Mouse (Mus musculus) neural tube, embryonic 14.5 days (tissue): ENCODE results near the gene Mapk9. TPM values are rescaled to one million over a fixed set of nuclear protein-coding genes. Genes with fewer than 3 reads are reported as not detected.

Experiments
- ATAC-seq: fragments of 200-750 bp; cut with Nextera tagmentation; 2 replicates; pipeline ENCODE4 v1.8.0; 2017; ENCODE audit warnings: low read depth, mild to moderate bottlenecking, moderate TSS enrichment, moderate library complexity
- H3K27ac ChIP-seq: fragments of 300-500 bp; sonication (generic); 2 replicates; pipeline ENCODE4 v1.5.1; 2014; ENCODE audit warnings: low read depth, mild to moderate bottlenecking, control low read depth, low read length, moderate library complexity, mixed read lengths
- H3K27me3 ChIP-seq: fragments of 300-500 bp; sonication (generic); 2 replicates; pipeline ENCODE4 v1.6.1; 2014; ENCODE audit warnings: low read length; ENCODE audit not compliant: control insufficient read depth, insufficient read depth
- H3K36me3 ChIP-seq: fragments of 300-500 bp; sonication (generic); 2 replicates; pipeline ENCODE4 v1.6.1; 2014; ENCODE audit warnings: low read length, mixed read lengths; ENCODE audit not compliant: control insufficient read depth, insufficient read depth
- H3K4me1 ChIP-seq: fragments of 300-500 bp; sonication (generic); 2 replicates; pipeline ENCODE4 v1.6.1; 2014; ENCODE audit warnings: low read length; ENCODE audit not compliant: control insufficient read depth, insufficient read depth
- H3K4me2 ChIP-seq: fragments of 300-500 bp; sonication (generic); 2 replicates; pipeline ENCODE4 v1.6.1; 2014; ENCODE audit warnings: mild to moderate bottlenecking, low read depth, low read length, control low read depth
- H3K4me3 ChIP-seq: fragments of 300-500 bp; sonication (generic); 2 replicates; pipeline ENCODE4 v1.5.1; 2014; ENCODE audit warnings: low read depth, low read length, control low read depth, mixed read lengths
- H3K9ac ChIP-seq: fragments of 300-500 bp; sonication (generic); replicated peaks from 2 replicates; pipeline ENCODE4 v1.6.1; 2014; ENCODE audit warnings: low read depth, mild to moderate bottlenecking, control low read depth, low read length, mixed read lengths
- H3K9me3 ChIP-seq: fragments of 300-500 bp; sonication (generic); 2 replicates; pipeline ENCODE4 v1.6.1; 2016; ENCODE audit warnings: low read length; ENCODE audit not compliant: control insufficient read depth
- WGBS: fragments of 180-500 bp; shearing (Covaris S2); extraction: QIAGEN DNeasy Blood & Tissue Kit; methylation state at CpG from one replicate; pipeline ENCODE4 v1.1.7; 2014; 5-methylcytosine and 5-hydroxymethylcytosine counted together
- polyA plus RNA-seq: library from polyadenylated mRNA; unstranded; fragments of >200 nt; fragmentation: Nextera tagmentation; extraction: Ambion mirVana; gene quantifications from 2 replicates; pipeline ENCODE4 v1.2.1, GENCODE M21; 2014

The Mapk9 gene
- polyA plus RNA-seq, 1 experiment from 2014 or later = 92.3 TPM

DNA sequence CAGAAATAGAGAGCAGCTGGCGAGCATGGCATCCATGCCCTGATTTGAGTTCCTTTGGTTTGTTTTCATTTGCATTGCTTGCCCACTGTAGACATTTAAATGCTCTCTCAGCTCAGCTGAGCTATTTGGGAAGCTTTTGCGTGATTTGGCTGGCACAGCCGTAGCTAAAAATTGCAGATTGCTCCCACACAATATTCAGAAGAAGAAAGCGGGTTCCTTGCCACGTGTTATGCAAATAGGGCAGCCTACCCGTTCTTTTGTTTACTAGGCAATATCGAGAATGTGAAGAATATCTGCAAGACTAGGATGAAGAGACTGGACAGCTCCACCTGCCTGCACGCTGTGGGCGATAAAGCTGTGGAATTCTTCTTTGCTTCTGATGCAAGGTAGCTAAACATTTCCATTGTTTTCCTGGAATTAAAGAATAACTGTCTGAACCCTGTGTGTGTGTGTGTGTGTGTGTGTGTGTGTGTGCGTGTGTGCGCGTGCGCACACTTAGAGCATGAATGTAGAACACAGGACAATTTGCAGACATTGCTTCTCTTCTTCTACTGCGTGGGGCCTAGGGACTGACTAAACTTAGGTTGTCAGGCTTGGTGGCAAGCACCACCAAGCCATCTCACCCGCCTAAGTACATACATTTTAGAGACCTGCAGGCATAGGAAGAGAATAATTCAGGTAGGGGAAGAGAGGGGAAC lies 27.5 kb upstream of the Mapk9 start:
- Histone ChIP-seq H3K4me2 (no peak overlapping the region), H3K4me3 (no peak overlapping the region), H3K9ac (no peak overlapping the region), H3K27ac (no peak overlapping the region), H3K9me3 (no peaks in the 10 kb centered on the region), H3K4me1 (no peaks in the 10 kb centered on the region), H3K27me3 (no peaks in the 10 kb centered on the region), H3K36me3 (no peaks in the 10 kb centered on the region)
- no peak for ATAC-seq
- 91% methylated on average over 15 of the region's 15 CpGs for WGBS

DNA sequence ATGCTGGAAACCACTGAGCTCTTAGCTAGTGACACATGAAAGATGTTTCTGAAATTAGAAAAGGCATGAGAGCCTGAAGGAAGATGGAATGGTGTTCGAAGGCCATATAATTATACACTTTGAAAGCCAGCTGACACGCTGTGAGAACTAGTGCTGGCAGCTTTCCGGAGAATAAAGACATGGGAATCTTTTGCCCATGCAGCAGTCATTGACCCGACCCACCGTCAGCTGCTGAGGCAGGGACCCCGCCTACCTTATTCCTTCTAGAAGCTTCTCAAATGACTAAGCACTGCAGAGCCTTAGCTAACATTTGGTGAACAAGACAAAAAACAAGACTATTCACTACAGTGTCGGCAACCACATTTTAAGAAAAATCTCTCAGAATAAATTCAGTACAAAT lies 26.9 kb upstream of the Mapk9 start:
- H3K36me3 ChIP-seq = no peaks in the 10 kb centered on the region
- no peaks in the 10 kb centered on the region for H3K4me1 ChIP-seq
- no peak overlapping the region for H3K27ac ChIP-seq
- no peaks in the 10 kb centered on the region for H3K9me3 ChIP-seq
- no peak overlapping the region for H3K4me2 ChIP-seq
- WGBS = 80% methylated on average over 7 of the region's 7 CpGs
- H3K27me3 ChIP-seq = no peaks in the 10 kb centered on the region
- ATAC-seq = no peak
- H3K9ac ChIP-seq = no peak overlapping the region
- no peak overlapping the region for H3K4me3 ChIP-seq

GRCm38 (mm10) chr11:49820928-49821327 lies 25.6 kb upstream of the Mapk9 start:
- H3K36me3 ChIP-seq = no peaks in the 10 kb centered on the region
- 92% methylated on average over 2 of the region's 2 CpGs for WGBS
- H3K9ac ChIP-seq = no peak overlapping the region
- H3K4me2 ChIP-seq = no peak overlapping the region
- H3K9me3 ChIP-seq = no peaks in the 10 kb centered on the region
- no peaks in the 10 kb centered on the region for H3K4me1 ChIP-seq
- ATAC-seq = no peak
- no peak overlapping the region for H3K27ac ChIP-seq
- H3K27me3 ChIP-seq = no peaks in the 10 kb centered on the region
- no peak overlapping the region for H3K4me3 ChIP-seq

- Histone ChIP-seq H3K36me3 (no peaks in the 10 kb centered on the region), H3K4me2 (no peak overlapping the region), H3K9me3 (no peaks in the 10 kb centered on the region), H3K4me3 (no peak overlapping the region), H3K27ac (no peak overlapping the region), H3K27me3 (no peaks in the 10 kb centered on the region), H3K4me1 (no peaks in the 10 kb centered on the region), H3K9ac (no peak overlapping the region)
- WGBS = 95% methylated on average over 2 of the region's 2 CpGs
- no peak for ATAC-seq
Observed at GRCm38 (mm10) chr11:49821546-49821945, 25.0 kb upstream of the Mapk9 start.

GRCm38 (mm10) chr11:49822337-49822736 lies 24.2 kb upstream of the Mapk9 start:
- Histone ChIP-seq H3K4me2 (no peak overlapping the region), H3K27ac (no peak overlapping the region), H3K9me3 (no peaks in the 10 kb centered on the region), H3K4me3 (no peak overlapping the region), H3K27me3 (no peaks in the 10 kb centered on the region), H3K36me3 (no peaks in the 10 kb centered on the region), H3K4me1 (no peaks in the 10 kb centered on the region), H3K9ac (no peak overlapping the region)
- no peak for ATAC-seq
- WGBS = 96% methylated on average over 2 of the region's 2 CpGs

DNA sequence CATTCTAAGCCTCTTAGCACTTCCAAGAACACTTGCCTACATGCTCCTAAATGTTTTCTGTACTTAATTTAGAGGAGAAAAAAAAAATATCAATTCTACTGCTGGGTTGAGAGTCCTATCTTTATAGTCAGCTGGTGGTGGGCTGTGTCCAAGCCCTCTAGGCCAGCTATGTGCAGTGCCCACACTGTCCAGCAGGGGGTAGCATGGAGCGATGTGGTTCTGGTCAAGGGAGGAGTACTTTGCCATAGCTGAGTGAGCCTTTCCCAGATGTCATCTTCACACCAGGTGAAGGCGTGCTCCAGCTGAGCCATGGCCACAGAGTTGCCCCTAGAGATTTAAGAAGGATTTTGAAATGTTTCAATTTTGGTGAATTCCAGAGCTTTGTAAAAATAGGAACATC lies 21.7 kb upstream of the Mapk9 start:
- Histone ChIP-seq H3K9ac (no peak overlapping the region), H3K9me3 (no peaks in the 10 kb centered on the region), H3K4me3 (no peak overlapping the region), H3K4me1 (no peaks in the 10 kb centered on the region), H3K36me3 (no peaks in the 10 kb centered on the region), H3K27ac (no peak overlapping the region), H3K4me2 (no peak overlapping the region), H3K27me3 (no peaks in the 10 kb centered on the region)
- no peak for ATAC-seq
- WGBS = 45% methylated on average over 2 of the region's 2 CpGs

DNA sequence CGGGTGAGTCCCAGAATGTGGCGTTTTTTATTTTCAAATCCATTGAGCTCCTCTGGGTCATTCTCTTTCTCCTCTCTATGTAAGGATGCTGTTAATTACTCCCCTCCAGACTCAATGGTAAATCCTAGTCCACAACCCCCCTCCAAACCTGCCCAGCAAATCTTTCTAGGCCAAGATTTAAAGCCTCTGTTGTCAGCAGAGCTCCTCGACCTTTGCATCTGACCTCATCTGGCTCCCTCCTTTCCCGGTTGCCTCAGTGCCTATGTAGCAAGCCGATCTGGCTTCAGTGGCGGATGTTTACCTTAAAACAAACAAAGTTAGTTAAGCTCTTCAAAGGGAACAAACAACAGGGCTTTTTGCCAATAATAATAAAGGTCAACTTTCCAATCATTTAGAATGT lies 19.3 kb upstream of the Mapk9 start:
- 34% methylated on average over 6 of the region's 6 CpGs for WGBS

GRCm38 (mm10) chr11:49829176-49829745 lies 17.3 kb upstream of the Mapk9 start:
- Histone ChIP-seq H3K27me3 (no peaks in the 10 kb centered on the region), H3K9ac (no peak overlapping the region), H3K27ac (no peak overlapping the region), H3K9me3 (no peaks in the 10 kb centered on the region), H3K4me3 (no peak overlapping the region), H3K4me1 (no peaks in the 10 kb centered on the region), H3K36me3 (no peaks in the 10 kb centered on the region), H3K4me2 (no peak overlapping the region)
- no peak for ATAC-seq
- WGBS = 84% methylated on average over 7 of the region's 7 CpGs

More for the DNA sequence above, 19.3 kb upstream of the Mapk9 start:
- ATAC-seq = no peak
- Histone ChIP-seq H3K27ac (no peak overlapping the region), H3K4me1 (no peaks in the 10 kb centered on the region), H3K9me3 (no peaks in the 10 kb centered on the region), H3K36me3 (no peaks in the 10 kb centered on the region), H3K9ac (no peak overlapping the region), H3K4me3 (no peak overlapping the region), H3K4me2 (no peak overlapping the region), H3K27me3 (no peaks in the 10 kb centered on the region)

GRCm38 (mm10) chr11:49831980-49832379 lies 14.6 kb upstream of the Mapk9 start:
- Histone ChIP-seq H3K4me2 (no peak overlapping the region), H3K9me3 (no peaks in the 10 kb centered on the region), H3K4me3 (no peak overlapping the region), H3K36me3 (no peaks in the 10 kb centered on the region), H3K9ac (no peak overlapping the region), H3K27ac (no peak overlapping the region), H3K4me1 (no peaks in the 10 kb centered on the region), H3K27me3 (no peaks in the 10 kb centered on the region)
- 82% methylated on average over 12 of the region's 12 CpGs for WGBS
- ATAC-seq = no peak
